Mouse (Mus musculus): ENCODE data around the gene Krtap5-2.

DNA sequence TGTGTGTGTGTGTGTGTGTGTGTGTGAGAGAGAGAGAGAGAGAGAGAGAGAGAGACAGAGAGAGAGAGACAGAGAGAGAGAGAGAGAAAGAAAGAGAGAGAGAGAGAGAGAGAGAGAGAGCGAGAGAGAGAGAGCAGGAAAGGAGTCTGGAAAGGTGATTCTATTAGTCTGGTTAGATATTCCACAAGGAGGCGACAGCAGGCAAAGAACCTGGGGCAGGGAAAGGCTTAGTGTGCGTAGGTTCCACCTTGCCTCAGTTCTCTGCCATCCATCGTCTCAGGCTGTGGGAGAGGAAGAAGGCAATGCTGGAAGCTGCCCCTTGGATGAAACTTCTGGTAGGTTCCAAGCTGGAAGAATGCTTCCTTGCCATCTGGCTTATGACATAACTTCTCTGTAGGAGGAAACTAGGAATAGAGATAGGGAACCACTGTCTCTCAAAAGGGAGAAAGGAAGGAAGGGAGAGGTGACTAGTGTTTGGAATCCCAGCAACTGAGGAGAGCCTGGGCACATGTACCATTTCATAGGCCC lies 30.3 kb downstream of the Krtap5-2 start:
- TF ChIP-seq POLR2A (IDR thresholded peaks at IDR 0.05; ENCODE audit: borderline replicate concordance, low read depth, low read length) (no peak), CTCF (IDR thresholded peaks at IDR 0.05; ENCODE audit: low read depth, low read length) (no peak)
